Mouse (Mus musculus) midbrain, embryonic 15.5 days (tissue): ENCODE results near the gene Kdr. TPM values are rescaled to one million over a fixed set of nuclear protein-coding genes. Genes with fewer than 3 reads are reported as not detected.

Experiments
- ATAC-seq: fragments of 200-750 bp; cut with Nextera tagmentation; replicated peaks from 2 replicates; pipeline ENCODE4 v1.8.0; 2017; ENCODE audit warnings: moderate TSS enrichment
- H3K27ac ChIP-seq: fragments of 300-500 bp; sonication (generic); 2 replicates; pipeline ENCODE4 v1.5.1; 2015; ENCODE audit warnings: mild to moderate bottlenecking, inconsistent platforms
- H3K27me3 ChIP-seq: fragments of 300-500 bp; sonication (generic); replicated peaks from 2 replicates; pipeline ENCODE4 v1.6.1; 2015; ENCODE audit warnings: inconsistent platforms
- H3K36me3 ChIP-seq: fragments of 300-500 bp; sonication (generic); replicated peaks from 2 replicates; pipeline ENCODE4 v1.6.1; 2015; ENCODE audit warnings: inconsistent platforms
- H3K4me1 ChIP-seq: fragments of 300-500 bp; sonication (generic); 2 replicates; pipeline ENCODE4 v1.6.1; 2015; ENCODE audit warnings: inconsistent platforms
- H3K4me2 ChIP-seq: fragments of 300-500 bp; sonication (generic); 2 replicates; pipeline ENCODE4 v1.6.1; 2015; ENCODE audit warnings: inconsistent platforms, mild to moderate bottlenecking, moderate library complexity
- H3K4me3 ChIP-seq: fragments of 300-500 bp; sonication (generic); 2 replicates; pipeline ENCODE4 v1.5.1; 2015; ENCODE audit warnings: mild to moderate bottlenecking, inconsistent platforms
- H3K9ac ChIP-seq: fragments of 300-500 bp; sonication (generic); 2 replicates; pipeline ENCODE4 v1.6.1; 2015; ENCODE audit warnings: mild to moderate bottlenecking, inconsistent platforms
- H3K9me3 ChIP-seq: fragments of 300-500 bp; sonication (generic); 2 replicates; pipeline ENCODE4 v1.6.1; 2016; ENCODE audit warnings: inconsistent platforms
- WGBS: fragments of 180-500 bp; shearing (Covaris S2); methylation state at CpG from one replicate; pipeline ENCODE4 v1.1.7; 2015; ENCODE audit warnings: mixed read lengths; 5-methylcytosine and 5-hydroxymethylcytosine counted together
- polyA plus RNA-seq: library from polyadenylated mRNA; unstranded; fragments of >200 nt; fragmentation: Nextera tagmentation; extraction: Ambion mirVana; gene quantifications from 2 replicates; pipeline ENCODE4 v1.2.1, GENCODE M21; 2015

The Kdr gene
- polyA plus RNA-seq, 1 experiment from 2014 or later, result 25.4 TPM

GRCm38 (mm10) chr5:75979108-75979507 lies 850 bp upstream of the Kdr start:
- 4% methylated on average over 8 of the region's 8 CpGs for WGBS
- Histone ChIP-seq H3K9me3 (no peaks in the 10 kb centered on the region), H3K4me2 (peak overlapping the region; percentile 100), H3K27me3 (peaks cover 39% of the 10 kb centered on the region), H3K27ac (0 out of 2 replicates have a peak overlapping the region, but pooled peaks have one; percentile 26), H3K4me1 (peaks cover 24% of the 10 kb centered on the region), H3K36me3 (no peaks in the 10 kb centered on the region), H3K9ac (no peak overlapping the region), H3K4me3 (peak overlapping the region; percentile 72)
- ATAC-seq, result no peak

GRCm38 (mm10) chr5:75977441-75978373 lies 551 bp downstream of the Kdr start:
- no peaks in the 10 kb centered on the region for H3K36me3 ChIP-seq
- H3K4me3 ChIP-seq, result peak overlapping the region; percentile 72
- 1% methylated on average over 54 of the region's 54 CpGs for WGBS
- H3K4me1 ChIP-seq, result peaks cover 24% of the 10 kb centered on the region
- peak overlapping the region; percentile 60 for H3K9ac ChIP-seq
- peak overlapping the region; percentile 38; the same call in 1 of the 2 replicates for H3K27ac ChIP-seq
- ATAC-seq, result peak; percentile 79
- H3K4me2 ChIP-seq, result peak overlapping the region; percentile 100
- H3K9me3 ChIP-seq, result no peaks in the 10 kb centered on the region
- peaks cover 39% of the 10 kb centered on the region for H3K27me3 ChIP-seq

DNA sequence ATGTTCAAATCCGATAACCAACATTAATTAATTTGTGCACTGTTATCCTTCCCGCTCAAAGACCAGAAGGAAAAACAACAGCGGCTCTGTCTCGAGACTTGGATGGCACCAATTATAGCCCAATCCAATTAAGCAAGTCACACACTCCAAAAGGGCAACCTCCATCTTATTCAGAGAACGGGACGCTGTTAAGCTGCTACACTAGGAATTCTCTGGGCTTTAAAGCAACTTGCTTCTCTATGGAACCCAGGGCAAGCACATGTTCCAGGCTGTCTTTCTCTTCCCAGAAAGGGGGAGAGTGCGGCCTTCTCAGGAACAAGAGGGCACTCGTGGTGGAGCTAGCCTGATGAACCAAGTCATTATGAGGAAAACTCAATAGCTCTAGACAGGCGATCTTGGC lies 1.6 kb downstream of the Kdr start:
- H3K4me2 ChIP-seq, result peak overlapping the region; percentile 100; the same call in 1 of the 2 replicates
- WGBS, result 33% methylated on average over 9 of the region's 9 CpGs
- peak overlapping the region; percentile 20 for H3K4me3 ChIP-seq
- no peak overlapping the region for H3K27ac ChIP-seq
- no peak overlapping the region for H3K9ac ChIP-seq
- peaks cover 39% of the 10 kb centered on the region for H3K27me3 ChIP-seq
- no peaks in the 10 kb centered on the region for H3K36me3 ChIP-seq
- H3K9me3 ChIP-seq, result no peaks in the 10 kb centered on the region
- H3K4me1 ChIP-seq, result peaks cover 24% of the 10 kb centered on the region
- ATAC-seq, result no peak

- 72% methylated on average over 5 of the region's 5 CpGs for WGBS
- H3K27ac ChIP-seq, result no peak overlapping the region
- peaks cover 33% of the 10 kb centered on the region for H3K27me3 ChIP-seq
- no peaks in the 10 kb centered on the region for H3K9me3 ChIP-seq
- no peaks in the 10 kb centered on the region for H3K36me3 ChIP-seq
- H3K4me1 ChIP-seq, result peaks cover 24% of the 10 kb centered on the region
- no peak overlapping the region for H3K4me2 ChIP-seq
- no peak for ATAC-seq
- H3K4me3 ChIP-seq, result no peak overlapping the region
- no peak overlapping the region for H3K9ac ChIP-seq
Observed at GRCm38 (mm10) chr5:75975398-75975797, 2.9 kb downstream of the Kdr start.

GRCm38 (mm10) chr5:75974543-75975130 lies 3.6 kb downstream of the Kdr start:
- no peak for ATAC-seq
- WGBS, result 60% methylated on average over 7 of the region's 7 CpGs

GRCm38 (mm10) chr5:75969887-75970286 lies 8.4 kb downstream of the Kdr start:
- H3K4me3 ChIP-seq, result no peak overlapping the region
- WGBS, result 34% methylated on average over 3 of the region's 3 CpGs
- no peak for ATAC-seq

More at GRCm38 (mm10) chr5:75974543-75975130, 3.6 kb downstream of the Kdr start:
- H3K36me3 ChIP-seq, result no peaks in the 10 kb centered on the region
- no peak overlapping the region for H3K9ac ChIP-seq
- H3K27me3 ChIP-seq, result peaks cover 27% of the 10 kb centered on the region
- H3K9me3 ChIP-seq, result no peaks in the 10 kb centered on the region
- no peak overlapping the region for H3K4me3 ChIP-seq
- H3K4me1 ChIP-seq, result peaks cover 24% of the 10 kb centered on the region
- H3K27ac ChIP-seq, result no peak overlapping the region
- H3K4me2 ChIP-seq, result no peak overlapping the region

GRCm38 (mm10) chr5:75962558-75962957 lies 15.7 kb downstream of the Kdr start:
- Histone ChIP-seq H3K4me3 (no peak overlapping the region), H3K4me2 (no peak overlapping the region), H3K9me3 (no peaks in the 10 kb centered on the region), H3K27ac (no peak overlapping the region), H3K27me3 (no peaks in the 10 kb centered on the region), H3K4me1 (no peaks in the 10 kb centered on the region), H3K9ac (no peak overlapping the region), H3K36me3 (no peaks in the 10 kb centered on the region)
- ATAC-seq, result no peak
- 95% methylated on average over 12 of the region's 12 CpGs for WGBS

More at GRCm38 (mm10) chr5:75969887-75970286, 8.4 kb downstream of the Kdr start:
- Histone ChIP-seq H3K9me3 (no peaks in the 10 kb centered on the region), H3K4me1 (no peaks in the 10 kb centered on the region), H3K36me3 (no peaks in the 10 kb centered on the region), H3K27me3 (no peaks in the 10 kb centered on the region), H3K27ac (no peak overlapping the region), H3K4me2 (no peak overlapping the region), H3K9ac (no peak overlapping the region)

DNA sequence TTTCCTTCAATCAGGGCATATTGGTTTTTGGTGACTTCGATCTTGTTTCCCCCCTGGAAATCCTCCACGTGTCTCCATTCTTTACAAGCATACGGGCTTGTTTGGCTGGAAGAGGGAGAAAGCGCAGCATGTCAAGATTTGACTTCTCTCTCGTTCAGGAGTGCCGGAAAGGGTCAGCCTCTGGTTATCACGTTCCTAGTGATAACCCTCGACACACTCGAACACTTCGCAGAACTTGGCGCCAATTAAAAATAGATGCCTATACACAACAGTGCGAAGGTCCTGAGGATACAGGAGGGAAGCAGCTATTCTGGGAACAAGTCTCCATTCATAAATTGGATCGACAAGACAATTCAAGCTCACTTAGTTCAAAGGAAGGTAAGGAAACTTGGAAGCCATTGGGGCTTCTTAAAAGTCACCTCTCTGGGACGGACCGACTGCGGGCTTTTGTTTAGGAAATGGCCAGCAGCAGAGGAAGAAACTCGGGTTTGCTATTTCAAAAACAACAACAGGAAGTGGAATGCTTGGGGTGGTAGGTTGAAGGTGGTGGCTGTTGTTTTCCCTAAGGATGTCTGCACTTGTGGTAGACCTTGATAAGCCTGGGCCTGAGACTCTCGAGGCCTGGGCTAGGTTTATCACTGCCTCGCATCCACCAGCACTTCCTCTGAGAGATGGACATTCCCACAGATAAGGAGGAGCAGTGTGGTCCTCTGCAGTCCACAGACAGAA lies 16.4 kb downstream of the Kdr start:
- H3K4me1 ChIP-seq, result no peaks in the 10 kb centered on the region
- no peak overlapping the region for H3K9ac ChIP-seq
- no peaks in the 10 kb centered on the region for H3K9me3 ChIP-seq
- WGBS, result 88% methylated on average over 19 of the region's 19 CpGs
- ATAC-seq, result no peak
- no peaks in the 10 kb centered on the region for H3K36me3 ChIP-seq
- no peak overlapping the region for H3K27ac ChIP-seq
- H3K4me2 ChIP-seq, result no peak overlapping the region
- H3K4me3 ChIP-seq, result no peak overlapping the region
- no peaks in the 10 kb centered on the region for H3K27me3 ChIP-seq

- Histone ChIP-seq H3K4me2 (no peak overlapping the region), H3K4me1 (no peaks in the 10 kb centered on the region), H3K36me3 (no peaks in the 10 kb centered on the region), H3K4me3 (no peak overlapping the region), H3K27ac (no peak overlapping the region), H3K9me3 (no peaks in the 10 kb centered on the region), H3K9ac (no peak overlapping the region), H3K27me3 (no peaks in the 10 kb centered on the region)
- WGBS, result 76% methylated on average over 3 of the region's 3 CpGs
- no peak for ATAC-seq
Observed at GRCm38 (mm10) chr5:75959809-75960208, 18.4 kb downstream of the Kdr start.

- 90% methylated on average over 3 of the region's 3 CpGs for WGBS
- Histone ChIP-seq H3K9me3 (no peaks in the 10 kb centered on the region), H3K4me1 (no peaks in the 10 kb centered on the region), H3K4me3 (no peak overlapping the region), H3K4me2 (no peak overlapping the region), H3K36me3 (no peaks in the 10 kb centered on the region), H3K9ac (no peak overlapping the region), H3K27ac (no peak overlapping the region), H3K27me3 (no peaks in the 10 kb centered on the region)
- ATAC-seq, result no peak
Observed at GRCm38 (mm10) chr5:75956526-75956925, 21.7 kb downstream of the Kdr start.

- Histone ChIP-seq H3K4me2 (no peak overlapping the region), H3K4me1 (no peaks in the 10 kb centered on the region), H3K9ac (no peak overlapping the region), H3K36me3 (no peaks in the 10 kb centered on the region), H3K27ac (no peak overlapping the region), H3K4me3 (no peak overlapping the region), H3K9me3 (no peaks in the 10 kb centered on the region), H3K27me3 (no peaks in the 10 kb centered on the region)
- WGBS, result 88% methylated on average over 9 of the region's 9 CpGs
- no peak for ATAC-seq
Observed at GRCm38 (mm10) chr5:75955876-75956275, 22.4 kb downstream of the Kdr start.

DNA sequence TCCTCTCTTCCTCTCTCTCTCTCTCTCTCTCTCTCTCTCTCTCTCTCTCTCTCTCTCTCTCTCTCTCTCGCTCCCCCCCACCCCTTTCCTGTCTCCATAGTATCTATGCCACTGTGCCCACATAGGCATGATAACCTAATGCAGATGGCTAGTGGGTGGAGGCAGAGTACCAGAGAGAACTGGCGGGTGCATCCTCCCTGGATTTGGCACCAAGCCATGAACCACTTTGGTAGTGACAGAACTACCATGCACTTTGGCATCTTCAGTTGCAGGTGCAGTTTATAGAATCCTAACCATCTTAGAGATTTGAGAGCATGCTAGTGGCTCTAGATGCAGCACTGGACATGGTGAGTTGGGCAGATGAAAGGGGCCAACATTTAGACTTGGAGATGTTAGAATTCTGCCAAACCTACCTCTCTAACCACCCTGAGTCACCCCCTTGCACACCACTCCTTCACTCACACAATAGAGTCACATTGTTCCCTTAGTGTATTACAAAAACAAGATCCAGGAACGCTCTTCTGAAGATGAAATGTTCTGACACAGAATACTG lies 23.4 kb downstream of the Kdr start:
- Histone ChIP-seq H3K27me3 (no peaks in the 10 kb centered on the region), H3K4me2 (no peak overlapping the region), H3K4me3 (no peak overlapping the region), H3K4me1 (no peaks in the 10 kb centered on the region), H3K9ac (no peak overlapping the region), H3K36me3 (no peaks in the 10 kb centered on the region), H3K9me3 (no peaks in the 10 kb centered on the region), H3K27ac (no peak overlapping the region)
- 83% methylated on average over 3 of the region's 3 CpGs for WGBS
- no peak for ATAC-seq
